Mouse (Mus musculus) ES-Bruce4 (cell line): ENCODE data around the gene Unc5b.

Experiments used
- CTCF ChIP-seq: IDR thresholded peaks from one replicate; pipeline ENCODE4 v1.8.1; 2011; ENCODE audit warnings: low read depth, low read length
- EP300 ChIP-seq: IDR thresholded peaks from 2 replicates; pipeline ENCODE4 v1.6.1; 2011; ENCODE audit warnings: low read depth, low read length; ENCODE audit not compliant: insufficient read depth
- POLR2A ChIP-seq: IDR thresholded peaks from one replicate; pipeline ENCODE4 v1.8.1; 2011; ENCODE audit warnings: low read length; ENCODE audit not compliant: insufficient read depth

GRCm38 (mm10) chr10:60800295-60801167, 30.9 kb downstream of the Unc5b start:
- no peak for TF ChIP-seq CTCF
- no peak for TF ChIP-seq POLR2A
- no peak for TF ChIP-seq EP300
